Mouse (Mus musculus) CH12F3 (cell line): ENCODE measurements around the gene Irgc1.
"Not testable (repeated sequence)": the region's sequence is repeated elsewhere in the genome, so short reads cannot be mapped to it uniquely, and the experiment has no call there.

ENCODE experiments used
- in situ Hi-C: fragments of 300-500 bp; cut with MboI; formaldehyde crosslinking; loops from 2 replicates; pipeline ENCODE4 v1.14.3; 2020; ENCODE audit warnings: low sequenced_read_pairs

Irgc1 gene

DNA sequence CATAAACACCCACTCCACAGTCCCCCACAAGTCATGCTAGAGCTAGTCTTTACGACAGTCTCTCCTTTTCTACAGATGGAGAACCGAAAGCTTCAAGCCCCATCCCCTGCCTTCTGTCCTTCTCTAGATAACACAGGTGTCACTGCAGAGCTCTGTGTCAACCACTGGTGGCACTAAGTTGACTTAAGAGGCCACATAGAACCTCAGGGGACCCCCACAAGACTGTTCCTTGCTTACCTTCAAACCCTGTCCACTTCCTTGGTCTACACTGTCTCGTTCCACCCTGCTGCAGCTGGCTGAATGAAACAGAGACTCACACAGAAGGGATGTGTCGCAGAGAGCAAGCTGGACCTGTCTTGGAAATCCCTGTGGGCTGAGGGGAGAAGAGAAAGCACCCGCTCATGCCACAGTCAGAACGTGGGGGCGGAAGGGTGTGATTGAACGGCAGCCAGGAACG is at the start of gene Irgc1:
Irgc1 (minus strand) TSS at position 443 of the 457 bp plus-strand sequence.
- in situ Hi-C loops = no loop called here

DNA sequence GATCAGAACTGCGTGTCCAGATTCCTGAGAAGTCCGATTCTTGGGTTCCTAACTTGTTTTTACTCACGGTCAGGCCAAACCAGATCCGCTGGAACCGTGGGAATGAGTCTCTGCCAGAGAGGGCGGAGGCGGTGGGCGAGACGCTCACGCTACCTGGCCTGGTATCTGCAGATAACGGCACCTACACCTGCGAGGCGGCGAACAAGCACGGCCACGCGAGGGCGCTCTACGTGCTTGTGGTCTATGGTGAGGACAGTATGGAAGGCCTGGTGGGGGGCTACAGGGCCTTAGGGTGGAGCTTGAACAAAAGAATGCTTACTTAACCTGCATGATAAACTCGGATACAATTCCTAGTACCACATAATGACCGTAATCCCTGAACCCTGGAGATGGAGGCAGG is 49.4 kb upstream of the Irgc1 start:
- in situ Hi-C loops = no loop called here

DNA sequence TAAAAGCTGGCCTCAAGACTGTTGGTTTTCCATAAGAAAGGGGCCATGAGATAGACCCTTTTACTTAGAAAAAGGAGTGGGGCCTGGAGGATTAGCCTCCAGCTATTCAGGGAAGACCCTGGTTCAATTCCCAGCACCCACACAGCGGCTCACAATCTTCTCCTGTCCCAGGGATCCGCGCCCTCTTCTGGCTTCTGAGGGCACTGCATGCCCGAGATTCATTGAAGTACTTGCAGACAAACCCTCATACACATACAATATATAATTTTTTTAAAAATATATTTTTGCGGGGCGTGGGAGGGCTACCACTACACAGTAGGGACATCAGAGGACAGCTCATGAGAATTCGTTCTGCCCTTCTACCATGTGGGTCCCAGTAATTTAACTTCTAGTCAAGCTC is 48.8 kb upstream of the Irgc1 start:
- in situ Hi-C loops = no loop called here

DNA sequence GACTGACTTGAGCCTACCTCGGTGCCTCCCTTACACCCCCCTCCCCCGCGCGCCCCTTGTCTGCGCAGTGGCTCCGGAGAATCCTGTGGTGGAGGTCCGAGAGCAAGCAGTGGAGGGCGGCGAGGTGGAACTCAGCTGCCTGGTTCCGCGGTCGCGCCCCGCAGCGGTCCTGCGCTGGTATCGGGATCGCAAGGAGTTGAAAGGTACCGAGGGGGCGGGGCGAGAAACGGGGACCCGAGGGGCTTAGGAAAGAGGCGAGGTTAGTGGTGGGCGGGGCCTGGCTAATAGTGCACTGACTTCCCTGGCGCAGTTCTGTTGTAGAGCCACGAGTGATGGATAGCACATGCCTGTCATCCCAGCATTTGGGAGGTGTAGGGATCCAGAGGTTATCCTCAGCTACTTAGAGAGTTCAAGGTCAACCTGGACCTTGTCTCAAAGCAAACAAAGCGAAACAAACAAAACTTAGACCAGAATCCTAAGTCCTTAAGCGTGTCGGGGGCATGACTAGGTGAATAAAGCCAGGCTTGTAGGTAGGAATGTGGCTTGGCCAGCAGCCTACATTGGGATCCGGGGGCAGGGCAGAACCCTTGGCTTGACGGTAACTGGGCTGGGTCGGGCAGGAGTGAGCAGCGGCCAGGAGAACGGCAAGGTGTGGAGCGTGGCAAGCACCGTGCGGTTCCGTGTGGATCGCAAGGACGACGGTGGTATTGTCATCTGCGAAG is 47.9 kb upstream of the Irgc1 start:
- in situ Hi-C loops = no loop called here

DNA sequence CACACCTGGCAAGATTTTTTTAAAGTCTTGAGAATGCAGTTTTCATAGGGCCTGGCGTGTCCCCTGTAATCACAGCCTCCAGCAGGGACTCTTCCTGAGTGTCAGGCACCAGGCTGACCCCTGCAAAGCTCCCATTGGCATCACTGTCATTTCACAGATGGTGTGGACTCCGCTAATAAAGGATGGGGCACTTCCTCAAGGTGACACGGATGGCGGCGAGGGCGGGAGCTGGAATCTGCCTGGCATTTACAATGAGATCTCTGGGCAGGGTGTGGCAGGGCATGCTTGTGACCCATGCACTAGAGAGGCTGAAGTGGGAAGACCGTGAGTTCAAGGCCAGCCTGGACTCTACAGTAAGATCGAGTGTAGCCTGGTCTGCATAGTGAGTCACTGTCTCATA is 36.2 kb upstream of the Irgc1 start:
- in situ Hi-C loops = no loop called here

DNA sequence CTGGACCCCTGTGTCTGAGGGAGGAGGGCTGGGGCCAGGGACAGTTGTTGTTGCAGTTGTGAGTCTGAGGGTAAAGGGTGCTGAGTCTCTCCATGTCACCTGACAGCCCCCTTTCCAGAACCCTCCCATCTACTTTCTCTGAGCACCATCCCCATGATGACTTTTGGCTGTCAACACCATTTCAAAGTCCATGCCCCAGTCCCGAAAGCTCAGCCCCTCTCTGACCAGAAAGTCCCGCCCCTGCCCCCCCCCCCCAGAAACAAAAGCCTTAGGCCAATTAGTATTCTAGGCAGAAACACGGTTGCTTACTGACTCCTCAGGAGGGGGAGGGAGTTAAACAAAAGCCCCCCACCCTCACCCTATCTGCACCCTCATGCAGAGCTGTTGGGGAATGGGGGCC is 35.3 kb upstream of the Irgc1 start:
- in situ Hi-C loops = no loop called here

DNA sequence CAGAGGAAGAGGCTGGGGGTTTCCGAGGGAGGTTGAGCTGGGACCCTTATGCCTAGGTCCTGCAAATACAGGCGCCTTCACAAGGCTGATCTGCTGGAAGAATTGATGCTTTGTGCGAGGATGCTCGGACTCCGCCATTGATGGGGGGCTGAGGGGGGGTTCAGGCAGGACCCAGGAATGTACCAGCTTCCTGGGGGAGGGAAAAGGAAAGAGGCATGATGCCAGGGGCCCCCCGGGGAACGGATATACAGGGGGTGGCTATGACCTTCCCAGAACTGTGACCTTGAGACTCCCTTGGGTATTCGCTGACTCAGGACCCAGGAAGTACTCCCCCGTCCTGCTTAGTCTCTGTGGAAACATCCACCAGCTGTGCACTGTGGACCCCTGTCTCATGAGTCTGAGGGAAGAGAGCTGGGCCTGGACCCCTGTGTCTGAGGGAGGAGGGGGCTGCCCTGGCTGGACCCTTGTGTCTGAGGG is 34.6 kb upstream of the Irgc1 start:
- in situ Hi-C loops = no loop called here

DNA sequence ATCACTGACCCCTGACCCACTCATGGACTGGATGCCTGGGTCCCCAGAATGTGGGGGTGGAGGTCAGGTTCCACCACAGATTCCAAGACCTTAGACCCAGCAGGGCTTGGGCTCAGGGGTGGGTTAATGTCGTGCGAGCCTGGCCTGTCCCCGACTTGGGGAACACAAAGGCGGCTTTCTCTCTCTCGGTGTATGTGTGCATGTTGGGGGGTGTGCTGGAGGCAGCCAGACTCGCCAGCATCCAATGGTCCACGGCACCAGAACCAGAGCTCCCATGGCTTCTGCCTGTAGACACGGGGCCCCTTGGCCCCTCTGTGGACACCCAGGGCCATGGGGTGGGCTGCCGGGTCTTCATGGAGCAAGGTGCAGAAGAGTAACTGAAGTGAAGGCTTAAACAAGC is 33.4 kb upstream of the Irgc1 start:
- in situ Hi-C loops = no loop called here

DNA sequence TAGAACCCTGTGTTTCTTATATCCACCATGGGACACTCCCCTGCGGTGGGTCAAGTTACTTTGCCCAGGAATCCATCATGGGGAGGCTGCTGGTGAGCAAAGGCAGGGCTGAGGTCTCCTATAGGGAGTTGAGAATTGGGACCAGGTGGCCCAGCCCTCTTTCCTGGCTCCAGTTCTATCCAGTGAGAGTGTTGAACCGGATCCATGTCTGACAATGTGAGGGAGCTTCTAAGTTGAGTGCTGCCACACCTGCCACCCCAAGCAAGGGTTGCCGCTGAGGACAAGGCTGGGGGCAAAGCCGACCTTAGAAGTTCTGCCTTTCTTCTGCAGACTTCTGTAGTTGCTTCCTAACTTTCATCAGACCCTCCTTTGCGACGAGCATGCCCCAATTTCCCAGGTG is 31.2 kb upstream of the Irgc1 start:
- in situ Hi-C loops = not testable (repeated sequence)

DNA sequence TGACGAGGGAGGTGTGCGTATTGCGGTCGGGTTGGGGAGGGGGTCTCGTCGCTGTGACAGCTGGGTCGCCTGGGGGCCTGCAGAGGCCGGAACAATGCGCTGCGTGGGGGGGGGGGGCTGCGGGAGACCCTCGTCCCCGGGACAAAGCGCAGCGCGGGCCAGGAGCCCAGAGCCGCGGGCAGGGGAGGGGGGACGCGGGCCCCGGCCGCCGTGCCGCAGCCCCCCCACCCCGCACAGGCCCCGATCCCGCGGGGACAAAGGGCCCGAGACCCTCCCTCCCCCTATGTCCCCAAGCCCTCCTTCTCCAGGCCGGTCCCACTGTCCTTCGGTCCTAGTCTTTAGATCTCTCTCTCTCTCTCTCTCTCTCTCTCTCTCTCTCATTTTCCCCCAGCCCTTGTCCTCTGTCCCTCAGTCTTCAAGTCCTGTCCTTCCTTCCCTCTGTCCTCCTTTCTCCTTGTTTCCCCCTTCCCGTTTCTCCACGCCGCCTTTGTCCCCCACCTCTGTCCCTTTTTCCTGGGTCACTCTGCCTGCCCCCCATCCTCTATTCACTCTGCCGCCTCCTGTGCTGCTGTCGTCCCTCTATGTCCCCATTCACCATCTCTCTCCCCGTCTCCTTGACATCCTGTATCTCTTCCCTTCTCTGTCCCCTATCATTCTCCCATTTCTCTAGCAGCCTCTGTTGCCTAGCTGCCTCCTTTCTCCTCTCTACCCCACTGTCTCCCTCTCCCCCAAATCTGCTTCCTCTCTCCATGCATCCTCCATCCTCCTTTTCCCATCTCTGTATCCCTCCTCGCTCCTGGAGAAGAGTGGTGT is 30.3 kb upstream of the Irgc1 start:
- in situ Hi-C loops = no loop called here

DNA sequence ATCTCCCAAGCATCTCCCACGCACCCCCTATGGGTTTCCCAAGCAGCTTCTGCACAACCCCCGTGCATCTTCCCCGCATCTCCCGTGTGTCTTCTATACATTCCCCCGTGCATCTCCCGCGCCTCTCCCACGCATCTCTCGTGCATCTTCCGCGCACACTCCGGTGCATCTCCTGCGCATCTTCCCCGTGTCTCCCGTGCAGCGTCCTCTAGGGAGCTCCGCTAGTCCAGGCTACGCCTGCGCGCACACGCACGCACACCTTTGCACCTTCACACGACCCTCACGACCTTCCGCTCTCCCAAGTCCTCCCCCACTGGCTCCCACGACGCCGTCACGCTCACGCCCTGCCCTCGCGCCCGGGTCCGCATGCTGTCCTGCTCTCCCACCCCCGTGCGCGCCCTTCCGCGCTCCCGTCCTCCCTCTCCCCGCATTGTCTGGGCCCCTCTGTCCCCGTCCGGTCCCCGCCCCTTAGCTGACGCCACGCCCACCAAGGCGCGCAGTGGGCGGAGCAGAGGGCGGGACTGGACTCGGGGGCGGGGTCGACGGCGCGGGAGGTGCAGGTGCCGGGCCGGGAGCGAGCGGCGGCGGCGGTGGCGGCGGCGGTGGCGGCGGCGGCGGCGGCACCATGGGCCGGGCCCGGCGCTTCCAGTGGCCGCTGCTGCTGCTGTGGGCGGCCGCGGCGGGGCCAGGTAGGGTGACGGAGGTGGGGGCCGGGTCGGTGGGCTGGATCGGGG is 29.5 kb upstream of the Irgc1 start, which contains the start of gene Cadm4:
Cadm4 (plus strand) TSS at position 550 of the 734 bp plus-strand sequence.
- in situ Hi-C loops = no loop called here

DNA sequence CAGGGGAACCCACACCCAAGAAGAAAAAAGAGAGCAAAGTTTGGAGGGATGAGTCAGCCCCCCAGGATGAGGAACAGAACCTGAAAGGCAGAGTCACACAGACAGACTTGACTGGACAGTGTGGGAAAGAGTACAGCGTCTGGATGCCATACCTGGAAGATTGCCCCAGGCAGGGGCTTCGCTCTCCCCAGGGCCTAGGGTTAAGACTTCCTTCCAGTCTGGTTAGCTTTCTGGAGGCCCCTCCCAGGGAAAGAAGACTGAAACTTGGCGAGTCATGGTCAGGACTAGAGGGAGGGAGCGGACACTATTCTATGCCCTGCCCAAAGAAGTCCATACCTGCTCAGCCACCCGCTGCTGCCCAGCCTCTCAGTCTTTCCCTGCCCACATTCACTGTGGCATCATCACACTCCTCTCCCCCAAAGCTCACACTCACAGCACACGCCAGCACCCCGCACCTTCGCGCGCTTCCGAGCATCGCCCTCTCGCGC is 28.9 kb upstream of the Irgc1 start:
- in situ Hi-C loops = no loop called here

DNA sequence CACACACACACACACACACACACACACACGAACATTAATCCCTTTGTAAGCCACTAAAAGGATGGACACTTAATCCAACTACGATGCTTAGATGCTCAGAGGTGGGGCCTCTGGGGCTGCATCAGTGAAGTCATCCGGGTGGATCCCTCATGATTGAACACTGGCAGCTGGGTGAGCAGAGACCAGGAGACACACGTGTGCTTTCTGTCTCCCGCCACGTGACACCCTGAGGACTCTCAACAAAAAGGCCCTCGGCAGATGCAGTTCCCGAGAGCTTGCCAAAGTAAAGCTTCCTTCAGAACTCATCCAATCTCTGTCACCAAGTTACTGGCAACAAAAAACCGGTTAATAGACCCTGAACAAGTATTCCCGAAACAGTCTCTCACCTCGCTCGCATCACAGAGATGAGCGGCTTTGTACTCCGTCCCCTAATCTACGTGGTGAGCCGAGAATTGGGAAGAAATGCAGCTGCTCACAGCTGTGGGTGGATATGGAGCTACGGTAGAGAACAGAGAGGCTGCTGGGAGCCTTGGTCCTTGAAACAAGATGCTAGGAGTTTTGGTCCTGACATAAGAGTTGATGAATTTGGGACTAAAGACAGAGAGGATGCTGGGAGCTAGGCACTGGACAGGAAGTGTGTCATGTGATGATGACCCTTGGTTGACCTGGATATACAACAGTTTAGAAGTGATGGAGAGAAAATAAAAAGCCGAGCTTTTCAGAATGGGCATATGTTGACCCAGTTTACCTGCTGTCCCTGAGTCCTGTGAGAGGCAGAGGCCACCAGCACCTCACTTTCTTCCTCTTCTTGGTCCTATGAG is 28.2 kb upstream of the Irgc1 start:
- in situ Hi-C loops = no loop called here

DNA sequence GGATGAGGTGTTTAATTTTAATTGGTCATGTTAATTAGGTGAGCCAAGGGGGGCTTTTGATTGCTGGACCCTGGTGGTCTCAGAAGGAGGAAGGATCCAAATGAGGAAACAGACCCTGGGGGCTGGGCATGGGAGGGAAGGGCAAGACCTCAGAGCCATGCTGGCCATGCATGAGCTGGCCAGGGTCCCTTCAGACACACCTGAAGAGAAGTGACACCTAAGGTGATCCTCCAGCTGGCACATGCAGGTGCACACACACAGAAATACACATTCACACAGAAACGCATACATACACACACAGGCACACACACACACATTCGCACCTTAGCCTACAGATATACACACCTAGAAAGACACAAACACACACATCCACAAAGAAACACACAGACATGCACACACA is 27.6 kb upstream of the Irgc1 start:
- in situ Hi-C loops = no loop called here

DNA sequence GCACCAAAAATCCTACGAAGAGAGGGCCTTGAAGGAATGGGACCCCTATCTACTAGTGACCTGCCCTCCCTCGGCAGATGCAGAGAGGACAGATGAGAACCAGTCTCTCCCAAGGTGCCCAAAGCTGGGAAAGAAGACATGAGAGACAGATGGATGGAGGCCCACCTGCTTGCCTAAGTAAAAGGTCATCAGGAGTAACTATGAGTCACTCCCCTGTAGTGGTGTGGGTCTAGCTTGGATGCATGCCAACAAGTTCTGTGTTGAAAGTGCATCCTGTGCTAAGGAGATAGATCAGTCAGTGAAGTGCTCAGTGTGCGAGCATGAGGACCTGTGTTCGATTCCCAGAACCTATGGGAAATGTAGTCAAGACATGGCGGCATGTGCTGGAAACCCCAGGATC is 26.8 kb upstream of the Irgc1 start:
- in situ Hi-C loops = no loop called here

DNA sequence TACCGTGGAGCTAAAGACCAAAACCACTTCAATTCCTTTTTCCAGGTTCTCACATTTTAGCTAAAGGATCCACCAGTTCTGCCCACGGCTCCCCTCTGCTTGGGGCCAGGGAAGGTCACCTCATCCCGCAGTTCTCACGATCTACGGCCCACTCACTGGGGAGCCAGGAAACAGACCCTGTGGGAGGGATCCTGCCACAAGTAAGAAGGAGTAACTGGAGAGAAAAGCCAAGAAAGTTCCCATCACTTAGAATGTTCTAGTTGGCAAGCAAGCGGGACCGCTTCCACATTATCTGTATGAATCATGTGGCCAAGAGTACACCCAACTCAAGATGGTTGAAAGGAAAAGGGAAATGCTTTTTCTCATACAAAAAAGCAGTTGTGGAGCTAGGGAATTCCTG is 24.8 kb upstream of the Irgc1 start:
- in situ Hi-C loops = no loop called here

DNA sequence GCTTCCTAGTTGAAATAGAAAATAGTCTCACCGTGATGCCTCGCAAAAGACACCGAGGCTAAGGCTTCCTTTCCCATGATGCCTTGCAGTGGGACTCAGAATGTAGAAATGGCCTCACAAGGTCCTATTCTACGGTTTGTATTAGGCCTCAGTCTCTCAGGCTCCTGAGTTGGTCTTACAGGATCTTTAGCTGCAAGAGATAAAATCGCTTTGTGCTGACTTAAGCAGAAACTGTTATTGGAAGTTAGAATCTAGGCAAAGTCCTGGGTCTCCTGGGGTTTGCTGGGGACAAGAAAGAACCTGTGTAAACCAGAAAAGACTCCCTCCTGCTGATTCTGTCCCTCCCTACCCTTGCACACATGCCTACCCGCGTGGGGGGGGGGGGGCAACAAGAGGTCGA is 24.2 kb upstream of the Irgc1 start:
- in situ Hi-C loops = no loop called here

DNA sequence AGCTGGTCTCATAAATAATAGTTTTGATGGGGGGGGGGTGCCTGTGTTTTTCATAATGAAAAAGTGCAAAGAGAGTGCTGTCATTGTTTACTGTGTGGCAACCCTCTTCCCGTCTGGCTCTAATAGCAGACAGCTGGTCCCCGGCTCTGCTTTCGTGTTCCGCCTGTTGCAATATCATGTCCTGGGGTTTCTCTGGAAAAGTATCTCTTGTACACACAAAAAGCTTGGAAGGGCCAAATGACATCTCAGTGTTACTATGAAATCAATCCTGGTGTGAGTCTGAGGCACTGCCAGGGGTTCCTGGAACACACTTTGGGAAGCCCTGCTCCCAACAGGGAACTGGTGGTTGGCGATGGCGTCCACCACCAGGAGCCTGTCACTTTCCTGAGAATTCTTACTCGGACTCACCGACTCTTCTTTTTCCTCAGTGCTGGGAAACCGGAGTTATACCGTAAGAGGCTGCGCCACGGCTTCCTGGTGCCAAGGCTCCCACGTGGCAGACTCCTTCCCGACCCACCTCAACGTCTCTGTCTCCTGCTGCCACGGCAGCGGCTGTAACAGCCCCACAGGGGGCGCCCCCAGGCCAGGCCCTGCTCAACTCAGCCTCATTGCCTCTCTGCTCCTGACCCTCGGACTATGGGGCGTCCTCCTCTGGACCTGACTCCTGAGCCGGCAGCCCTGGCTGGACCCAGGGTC is 22.9 kb upstream of the Irgc1 start:
- in situ Hi-C loops = no loop called here

DNA sequence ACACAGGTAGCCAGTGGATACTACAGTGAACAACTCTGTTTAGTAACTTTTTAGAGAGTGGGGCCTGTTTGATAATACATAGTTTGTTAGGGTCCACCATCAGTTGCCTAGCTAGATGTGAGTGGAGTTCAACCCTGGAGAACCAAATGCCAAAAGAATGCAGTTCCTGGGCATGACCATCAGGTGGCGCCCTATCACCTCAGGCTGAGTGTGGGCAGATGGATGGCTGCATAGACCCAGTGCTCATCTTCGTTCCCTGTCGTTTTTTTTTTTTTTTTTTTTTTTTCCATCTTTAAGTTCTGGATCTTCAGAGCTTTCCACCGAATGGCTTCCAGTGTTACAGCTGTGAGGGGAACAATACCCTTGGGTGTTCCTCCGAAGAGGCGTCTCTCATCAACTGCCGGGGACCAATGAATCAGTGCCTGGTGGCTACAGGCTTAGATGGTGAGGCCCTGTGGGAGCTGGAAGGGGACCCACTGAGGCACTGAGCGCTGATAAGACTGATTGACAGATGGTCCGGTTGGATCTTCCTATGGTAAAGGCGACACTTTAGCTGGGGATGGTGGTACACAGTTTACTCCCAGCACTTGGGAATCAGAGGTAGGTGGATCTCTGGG is 21.9 kb upstream of the Irgc1 start:
- in situ Hi-C loops = no loop called here
